Mouse (Mus musculus) Patski (cell line): Measurements from ENCODE around the gene Dusp8. TPM values are rescaled to one million over a fixed set of nuclear protein-coding genes. Genes with fewer than 3 reads are reported as not detected.

Experiments used
- ATAC-seq: fragments of 100-300 bp; one replicate; pipeline ENCODE4 v1.8.0; 2021
- CTCF ChIA-PET: fragments of 350-600 bp; sonication (Branson Sonifier 250); formaldehyde crosslinking; loops from one replicate; lab custom pipeline; 2022; ENCODE audit warnings: inconsistent platforms; lab: Charles Lee
- POLR2A ChIA-PET: fragments of 350-600 bp; sonication (Branson Sonifier 250); formaldehyde crosslinking; loops from one replicate; lab custom pipeline; 2022; ENCODE audit warnings: antibody characterized with exemption, inconsistent platforms; lab: Charles Lee
- DNase-seq: peaks from one replicate; pipeline ENCODE4 v3.0.0-alpha.2; 2011; ENCODE audit warnings: low read depth, low spot score
- H3K27me3 ChIP-seq: fragments of 371-371 bp; one replicate; pipeline ENCODE4 v1.5.1; 2021
- CTCF ChIP-seq: fragments of 100-300 bp; IDR thresholded peaks from one replicate; pipeline ENCODE4 v1.5.1; 2021
- in situ Hi-C: fragments of 300-500 bp; cut with MboI; formaldehyde crosslinking; loops from 3 replicates; pipeline ENCODE4 v1.11.1; 2018; ENCODE audit warnings: low pct_unique_long_range_greater_than_20kb, mixed read lengths
- polyA plus RNA-seq: library from polyadenylated mRNA; unstranded; gene quantifications from one replicate; pipeline ENCODE4 v1.2.3, GENCODE M21; 2021

The Dusp8 gene
- polyA plus RNA-seq, 1 experiment from 2014 or later: 15.2 TPM

DNA sequence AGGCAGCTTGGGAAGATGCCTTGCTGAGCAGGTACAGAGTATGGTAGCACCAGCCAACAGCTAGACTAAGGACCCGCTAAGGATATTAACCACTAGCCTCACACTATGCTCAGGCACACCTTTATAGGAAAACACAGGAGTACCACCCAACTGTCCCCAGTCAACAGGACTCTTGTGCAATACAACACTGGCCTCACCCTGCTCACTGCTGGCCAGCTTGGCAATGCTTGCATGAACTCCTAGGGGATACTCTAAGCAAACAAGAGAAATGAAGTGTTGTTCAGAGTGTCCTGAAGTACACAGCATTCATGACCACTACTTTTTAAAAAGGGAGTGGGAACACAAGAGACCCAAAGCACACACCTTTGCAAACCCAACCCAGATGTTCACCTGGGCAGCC is 38.5 kb downstream of the Dusp8 start:
- no peak for DNase-seq
- ChIA-PET CTCF (no interaction called here), POLR2A (interaction anchor here (0.5 kb wide), 1 partner anchor 54 kb away, joined by 4 read pairs; no protein-coding TSS in a partner anchor)
- ATAC-seq: no peak
- no peaks in the 10 kb centered on the region for H3K27me3 ChIP-seq
- in situ Hi-C loops: no loop called here
- TF ChIP-seq CTCF: no peak

DNA sequence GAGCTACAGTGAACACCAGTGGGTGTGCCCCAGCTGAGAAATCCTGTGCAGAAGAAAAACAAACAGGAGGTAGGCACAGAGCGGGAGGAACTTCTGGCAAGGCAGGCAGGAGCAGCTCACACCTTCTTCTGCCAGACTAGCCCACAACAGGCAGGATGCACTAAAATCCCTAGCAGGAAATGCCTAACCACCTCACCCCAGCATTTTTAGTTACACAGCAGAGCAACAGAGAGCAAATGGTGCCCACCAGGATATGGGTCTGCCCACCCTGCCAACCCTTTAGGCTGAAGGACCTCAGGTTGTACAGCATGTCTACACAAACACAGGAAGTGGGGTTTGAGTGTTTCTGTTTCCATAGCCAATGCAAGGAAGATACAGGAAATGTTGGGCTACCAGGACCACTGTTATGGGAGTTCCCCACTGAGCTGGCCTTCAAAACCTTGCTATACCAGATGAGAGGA is 39.0 kb downstream of the Dusp8 start:
- DNase-seq (no peak), ATAC-seq (no peak)
- CTCF ChIA-PET: no interaction called here
- no peak for TF ChIP-seq CTCF
- in situ Hi-C loops: no loop called here
- H3K27me3 ChIP-seq: no peaks in the 10 kb centered on the region
- POLR2A ChIA-PET: interaction anchor here (0.5 kb wide), 1 partner anchor 53 kb away, joined by 4 read pairs; no protein-coding TSS in a partner anchor

DNA sequence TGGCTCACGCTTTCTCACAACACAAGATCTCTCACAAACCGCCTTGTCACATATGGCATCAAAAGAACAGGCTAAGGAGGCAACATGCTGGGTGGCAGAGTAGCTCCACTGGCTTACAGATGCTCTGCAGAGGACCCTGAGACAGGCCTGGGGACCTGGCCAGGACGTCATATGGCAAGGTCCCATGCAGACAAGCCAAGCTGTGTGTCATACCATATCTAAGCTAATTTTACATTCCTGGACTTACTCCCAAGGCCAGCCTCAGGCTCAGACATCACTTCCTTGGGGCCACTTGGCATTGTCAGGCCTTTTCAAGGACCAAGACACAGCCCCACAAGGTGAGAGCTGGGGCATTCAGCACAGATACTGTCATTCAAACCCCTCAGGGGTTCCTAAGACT is 40.2 kb downstream of the Dusp8 start:
- H3K27me3 ChIP-seq: no peaks in the 10 kb centered on the region
- in situ Hi-C loops: no loop called here
- no peak for DNase-seq
- ATAC-seq: no peak
- POLR2A ChIA-PET: interaction anchor here (1.0 kb wide), 1 partner anchor 30 kb away, joined by 3 read pairs; no protein-coding TSS in a partner anchor
- no peak for TF ChIP-seq CTCF
- CTCF ChIA-PET: no interaction called here

DNA sequence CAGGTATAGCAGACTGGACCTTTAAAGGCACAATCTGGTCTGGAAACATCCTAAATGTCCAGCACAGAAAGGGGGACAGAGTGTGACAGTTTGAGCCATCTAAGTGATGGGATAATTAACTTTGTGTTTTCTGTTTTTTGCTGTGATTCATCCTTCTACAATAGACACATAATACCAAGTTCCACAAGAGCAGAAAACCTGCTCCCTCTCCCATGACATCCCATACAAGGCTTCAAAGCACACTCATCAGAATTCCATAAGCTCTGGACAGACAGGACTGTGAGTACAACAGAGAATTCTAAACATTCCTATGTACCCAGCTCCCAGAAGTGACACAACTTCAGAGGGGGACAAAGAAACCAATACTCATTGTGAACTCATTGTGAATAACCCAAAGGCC is 45.1 kb downstream of the Dusp8 start:
- DNase-seq (no peak), ATAC-seq (peak; percentile 64)
- no peak for TF ChIP-seq CTCF
- ChIA-PET CTCF (interaction anchor here (2.6 to 3.1 kb wide), 2 partner anchors 9 to 12 kb away, joined by 7 to 14 read pairs; no protein-coding TSS in a partner anchor), POLR2A (no interaction called here)
- H3K27me3 ChIP-seq: no peaks in the 10 kb centered on the region
- in situ Hi-C loops: no loop called here

DNA sequence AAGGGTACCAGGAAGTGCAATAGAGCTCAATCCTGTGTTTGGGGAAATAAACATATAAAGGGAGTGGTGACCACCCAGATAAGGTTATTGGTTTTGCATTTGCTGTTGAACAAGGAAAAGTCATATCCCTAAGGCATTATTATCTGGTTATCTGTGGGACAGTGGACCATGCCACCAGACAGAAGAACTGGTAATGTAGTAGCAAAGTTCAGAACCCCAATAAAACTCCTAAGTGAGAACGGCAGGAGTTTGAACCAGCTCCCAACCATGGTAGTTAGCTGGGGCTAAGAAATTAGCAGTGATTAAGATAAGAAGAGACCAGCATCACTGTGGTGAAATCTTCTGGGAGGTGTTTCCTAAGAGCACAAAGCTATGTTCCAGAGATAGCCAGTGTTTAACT is 49.7 kb downstream of the Dusp8 start:
- DNase-seq: no peak
- TF ChIP-seq CTCF: no peak
- in situ Hi-C loops: no loop called here
- no peaks in the 10 kb centered on the region for H3K27me3 ChIP-seq
- ATAC-seq: no peak
- ChIA-PET CTCF (interaction anchor here (1.2 kb wide), 1 partner anchor 375 kb away, joined by 3 read pairs; no protein-coding TSS in a partner anchor), POLR2A (no interaction called here)

DNA sequence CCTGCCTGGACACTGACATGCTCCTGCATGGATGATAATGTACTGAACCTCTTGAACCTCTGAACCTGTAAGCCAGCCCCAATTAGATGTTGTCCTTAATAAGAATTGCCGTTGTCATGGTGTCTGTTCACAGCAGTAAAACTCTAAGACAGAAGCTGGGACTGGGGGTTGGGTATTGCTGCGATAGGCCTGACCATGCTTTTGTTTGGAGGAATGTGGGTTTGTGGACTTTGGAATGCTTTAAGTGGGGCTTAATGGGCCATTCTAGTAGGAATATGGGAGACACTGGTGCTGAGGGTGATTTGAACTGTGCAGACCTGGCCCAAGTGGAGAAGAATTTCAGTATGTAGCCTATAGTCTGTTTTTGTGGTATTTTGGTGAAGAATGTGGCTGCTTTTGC is 50.3 kb downstream of the Dusp8 start:
- no peak for TF ChIP-seq CTCF
- ChIA-PET CTCF (no interaction called here), POLR2A (interaction anchor here (0.6 kb wide), 1 partner anchor 29 kb away, joined by 3 read pairs; no protein-coding TSS in a partner anchor)
- in situ Hi-C loops: no loop called here
- ATAC-seq: no peak
- no peak for DNase-seq
- H3K27me3 ChIP-seq: no peaks in the 10 kb centered on the region

DNA sequence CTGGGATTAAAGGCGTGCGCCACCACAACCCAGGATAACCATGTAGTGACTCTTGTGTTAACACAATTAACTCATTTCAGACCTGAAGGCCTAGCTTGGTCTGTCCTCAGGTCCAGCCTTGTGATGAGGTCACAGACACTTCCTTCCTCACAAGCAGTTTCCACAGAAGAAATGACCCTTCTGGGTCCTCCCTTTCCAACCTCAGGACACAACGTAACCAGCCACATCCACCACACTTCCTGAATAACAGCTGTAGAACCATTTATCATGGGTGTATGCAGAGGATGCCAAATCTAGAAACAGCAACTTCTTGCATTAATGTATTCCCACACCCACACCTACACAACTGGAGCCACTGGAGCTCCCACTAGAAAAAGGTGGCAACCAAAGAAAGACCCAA is 54.9 kb downstream of the Dusp8 start:
- ATAC-seq: no peak
- in situ Hi-C loops: no loop called here
- H3K27me3 ChIP-seq: no peaks in the 10 kb centered on the region
- no peak for DNase-seq
- ChIA-PET POLR2A (no interaction called here), CTCF (interaction anchor here (1.0 to 2.8 kb wide), 3 partner anchors 10 to 31 kb away, joined by 3 to 14 read pairs (median 5); no protein-coding TSS in a partner anchor)
- TF ChIP-seq CTCF: no peak

DNA sequence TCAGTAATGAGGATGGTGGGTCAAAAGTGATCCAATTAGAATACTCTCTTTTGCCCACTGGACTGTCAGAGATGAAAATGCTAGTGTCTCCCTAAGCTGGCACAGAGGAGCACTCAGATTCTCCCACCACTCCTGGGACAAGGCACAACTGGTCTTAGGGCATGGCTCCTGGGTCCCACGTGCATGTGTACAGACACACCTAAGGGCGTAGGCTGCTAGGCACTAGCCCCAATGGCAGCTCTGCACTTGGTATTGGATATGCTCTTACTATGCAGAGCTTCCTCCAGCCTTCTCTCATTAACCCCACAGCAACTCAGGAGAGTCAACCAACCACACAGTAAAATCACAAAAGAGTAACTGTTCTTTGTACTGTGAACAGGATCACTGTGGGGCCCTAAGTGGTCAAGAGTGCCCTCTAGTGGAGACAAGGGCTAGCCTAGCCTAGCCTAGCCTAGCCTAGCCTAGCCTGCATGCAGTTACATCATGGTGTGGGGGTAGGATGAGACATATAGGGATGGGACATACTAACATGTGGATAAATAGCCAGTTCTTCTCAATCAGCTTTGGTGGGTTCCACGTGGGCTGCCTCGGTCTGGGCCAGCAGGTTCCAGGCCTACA is 58.0 kb downstream of the Dusp8 start:
- in situ Hi-C loops: no loop called here
- TF ChIP-seq CTCF: peak; percentile 83

DNA sequence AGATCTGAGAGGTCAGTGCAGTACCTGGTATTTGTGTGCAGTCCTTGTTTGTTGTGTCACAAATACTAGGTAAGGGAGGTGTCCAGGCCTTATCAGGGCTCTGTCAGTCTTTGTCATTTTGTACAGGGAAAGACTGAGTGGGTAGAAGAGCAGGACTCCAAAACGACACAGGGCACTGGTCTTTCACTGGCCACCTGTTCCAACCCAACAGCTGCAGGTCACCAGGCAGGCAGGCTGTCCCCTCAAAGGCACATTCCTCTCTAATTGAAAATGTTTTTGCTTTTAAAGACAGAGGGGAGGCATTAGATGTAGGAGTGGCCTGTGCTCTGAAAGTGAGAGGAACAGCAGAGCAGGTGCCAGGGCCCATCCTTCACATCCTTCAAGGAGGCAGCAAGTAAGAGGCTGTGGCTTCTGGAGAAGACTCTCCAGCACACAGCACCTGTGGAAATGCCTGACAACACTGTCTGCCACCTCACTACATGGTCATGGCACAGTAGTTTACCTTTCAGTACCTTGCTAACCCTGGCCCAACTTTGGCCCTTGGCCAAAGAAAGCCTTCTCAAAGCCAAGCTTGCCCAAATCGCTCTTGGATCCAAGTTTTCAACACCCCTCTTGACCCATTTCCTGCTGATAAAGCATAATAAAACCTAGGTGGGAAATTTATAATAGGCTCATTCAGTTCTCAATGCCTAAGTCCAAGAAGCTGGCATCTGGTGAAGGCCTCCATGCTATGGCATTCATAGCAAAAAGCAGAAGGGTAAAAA is 60.4 kb downstream of the Dusp8 start:
- H3K27me3 ChIP-seq: no peaks in the 10 kb centered on the region
- ATAC-seq (no peak), DNase-seq (no peak)
- CTCF ChIA-PET: no interaction called here
- in situ Hi-C loops: no loop called here
- no peak for TF ChIP-seq CTCF
- POLR2A ChIA-PET: no interaction called here

More for the DNA sequence above, 58.0 kb downstream of the Dusp8 start:
- ChIA-PET POLR2A (interaction anchor here (0.9 kb wide), 1 partner anchor 21 kb away, joined by 3 read pairs; no protein-coding TSS in a partner anchor), CTCF (interaction anchor here (0.9 to 4.1 kb wide), 6 partner anchors 11 to 25 kb away, joined by 3 to 26 read pairs (median 5); no protein-coding TSS in a partner anchor)
- no peaks in the 10 kb centered on the region for H3K27me3 ChIP-seq
- DNase-seq (no peak), ATAC-seq (peak; percentile 70)

DNA sequence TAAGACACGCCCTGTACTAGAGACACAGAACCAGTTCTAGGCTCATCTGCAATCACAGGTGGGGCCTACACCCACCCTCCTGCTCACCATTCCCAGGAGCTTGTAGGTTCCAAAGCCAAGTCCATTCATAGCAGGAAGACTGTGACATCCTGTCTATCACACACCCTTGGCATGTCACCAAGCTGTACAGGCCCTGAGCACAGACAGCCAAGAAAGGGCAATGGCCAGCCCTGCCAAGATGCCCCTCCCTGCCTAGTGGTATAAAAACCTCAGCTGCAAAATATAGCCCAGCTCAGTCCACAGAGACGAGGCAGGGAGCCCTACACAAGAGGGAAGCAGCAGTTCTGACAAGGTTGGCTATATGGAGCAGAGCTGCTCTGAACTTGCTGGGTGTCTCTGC is 61.4 kb downstream of the Dusp8 start:
- DNase-seq: no peak
- CTCF ChIA-PET: interaction anchor here (1.1 to 2.1 kb wide), 3 partner anchors 9 to 16 kb away, joined by 3 to 15 read pairs (median 4); no protein-coding TSS in a partner anchor
- in situ Hi-C loops: no loop called here

More for the DNA sequence above, 61.4 kb downstream of the Dusp8 start:
- no peak for TF ChIP-seq CTCF
- no peak for ATAC-seq
- POLR2A ChIA-PET: interaction anchor here (0.8 kb wide), 1 partner anchor 10 kb away, joined by 3 read pairs; no protein-coding TSS in a partner anchor
- no peaks in the 10 kb centered on the region for H3K27me3 ChIP-seq
